Mouse (Mus musculus) forebrain, postnatal 0 days (tissue): ENCODE results near the gene Ccl27b. TPM values are rescaled to one million over a fixed set of nuclear protein-coding genes. Genes with fewer than 3 reads are reported as not detected.
A peak's percentile ranks its signal among the peaks of the same experiment; 100 is the strongest.
"Not testable (repeated sequence)": the region's sequence is repeated elsewhere in the genome, so short reads cannot be mapped to it uniquely, and the experiment has no call there.

Experiments used
- ATAC-seq: fragments of 200-750 bp; cut with Nextera tagmentation; 2 replicates; pipeline ENCODE4 v1.8.0; 2017; ENCODE audit warnings: mild to moderate bottlenecking, moderate library complexity
- DNase-seq: peaks from one replicate; pipeline ENCODE4 v3.0.0-alpha.2; 2015
- H3K27ac ChIP-seq: fragments of 300-500 bp; sonication (generic); 2 replicates; pipeline ENCODE4 v1.5.1; 2014; ENCODE audit warnings: low read depth, mild to moderate bottlenecking, antibody characterized with exemption, low read length, moderate library complexity, mixed read lengths
- H3K27me3 ChIP-seq: fragments of 300-500 bp; sonication (generic); 2 replicates; pipeline ENCODE4 v1.6.1; 2014; ENCODE audit warnings: mild to moderate bottlenecking, low read length, mixed read lengths; ENCODE audit not compliant: insufficient read depth
- H3K36me3 ChIP-seq: fragments of 300-500 bp; sonication (generic); 2 replicates; pipeline ENCODE4 v1.6.1; 2014; ENCODE audit warnings: mild to moderate bottlenecking, moderate library complexity; ENCODE audit not compliant: insufficient read depth
- H3K4me1 ChIP-seq: fragments of 300-500 bp; sonication (generic); 2 replicates; pipeline ENCODE4 v1.6.1; 2014; ENCODE audit warnings: antibody characterized with exemption; ENCODE audit not compliant: insufficient read depth
- H3K4me2 ChIP-seq: fragments of 300-500 bp; sonication (generic); 2 replicates; pipeline ENCODE4 v1.6.1; 2014; ENCODE audit warnings: low read depth, mild to moderate bottlenecking, moderate library complexity
- H3K4me3 ChIP-seq: fragments of 300-500 bp; sonication (generic); 2 replicates; pipeline ENCODE4 v1.5.1; 2014; ENCODE audit warnings: low read depth, low read length, mixed read lengths
- H3K9ac ChIP-seq: fragments of 300-500 bp; sonication (generic); 2 replicates; pipeline ENCODE4 v1.6.1; 2014; ENCODE audit warnings: mild to moderate bottlenecking
- H3K9me3 ChIP-seq: fragments of 300-500 bp; sonication (generic); 2 replicates; pipeline ENCODE4 v1.6.1; 2016; ENCODE audit warnings: low read length
- WGBS: fragments of 180-500 bp; shearing (Covaris S2); extraction: QIAGEN DNeasy Blood & Tissue Kit; methylation state at CpG from one replicate; pipeline ENCODE4 v1.1.7; 2014; 5-methylcytosine and 5-hydroxymethylcytosine counted together
- polyA plus RNA-seq: library from polyadenylated mRNA; unstranded; fragments of >200 nt; fragmentation: Nextera tagmentation; extraction: Ambion mirVana; gene quantifications from 2 replicates; pipeline ENCODE4 v1.2.1, GENCODE M21; 2015
- total RNA-seq: library from RNA; depleted of rRNA; stranded (reverse); fragments of >200 nt; gene quantifications from 2 replicates; pipeline ENCODE4 v1.2.3, GENCODE M21; 2014; rRNA removed

The Ccl27b gene
- total RNA-seq, result not detected in 2 replicates
- polyA plus RNA-seq, result not detected in 2 replicates

- not testable (repeated sequence) for H3K36me3 ChIP-seq, H3K27me3 ChIP-seq, H3K4me2 ChIP-seq, H3K27ac ChIP-seq, H3K9me3 ChIP-seq, ATAC-seq, DNase-seq, H3K4me1 ChIP-seq, H3K9ac ChIP-seq, H3K4me3 ChIP-seq
- no CpG with 5 or more reads among the region's 9 CpGs for WGBS
Measured at GRCm38 (mm10) chr4:42654951-42655350, at the start of gene Ccl27b. Gene Ccl27b, plus strand, starts transcription at chr4:42655251.

GRCm38 (mm10) chr4:42611895-42612294 is 43.2 kb upstream of the Ccl27b start, which contains the start of gene Gm10591:
Gene Gm10591, plus strand, starts transcription at chr4:42612195.
- not testable (repeated sequence) for ATAC-seq, H3K27me3 ChIP-seq, H3K4me2 ChIP-seq, H3K4me3 ChIP-seq, H3K36me3 ChIP-seq, H3K9ac ChIP-seq, DNase-seq, H3K9me3 ChIP-seq, H3K27ac ChIP-seq, H3K4me1 ChIP-seq
- no CpG with 5 or more reads among the region's 5 CpGs for WGBS

DNA sequence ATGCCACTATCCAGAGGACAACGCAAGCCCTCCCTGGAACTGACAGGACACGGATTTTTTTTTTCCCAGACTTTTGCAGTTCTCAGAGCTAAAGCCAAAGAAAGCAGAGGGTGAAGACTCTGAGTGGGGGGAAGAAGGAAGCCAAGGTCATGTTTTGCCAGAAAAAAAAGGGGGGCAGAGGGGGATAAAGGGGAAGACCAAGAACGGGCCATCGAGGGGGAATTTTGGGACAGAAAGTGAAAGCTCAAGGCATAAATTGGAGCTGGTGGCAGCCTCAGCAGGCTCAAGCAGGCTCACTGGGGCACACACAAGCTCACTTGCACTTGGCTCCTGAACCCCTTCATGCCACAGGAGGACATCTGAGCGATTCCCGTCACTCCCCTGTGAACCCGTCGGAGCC is 25.6 kb upstream of the Ccl27b start, which contains the start of gene Gm2564:
Gm2564 (plus strand) TSS at position 301 of the 400 bp plus-strand sequence.
- H3K4me3 ChIP-seq, ATAC-seq, H3K4me2 ChIP-seq, DNase-seq, H3K9me3 ChIP-seq, H3K9ac ChIP-seq, H3K27me3 ChIP-seq, H3K4me1 ChIP-seq, H3K36me3 ChIP-seq, H3K27ac ChIP-seq: not testable (repeated sequence)
- WGBS, result no CpG with 5 or more reads among the region's 8 CpGs

DNA sequence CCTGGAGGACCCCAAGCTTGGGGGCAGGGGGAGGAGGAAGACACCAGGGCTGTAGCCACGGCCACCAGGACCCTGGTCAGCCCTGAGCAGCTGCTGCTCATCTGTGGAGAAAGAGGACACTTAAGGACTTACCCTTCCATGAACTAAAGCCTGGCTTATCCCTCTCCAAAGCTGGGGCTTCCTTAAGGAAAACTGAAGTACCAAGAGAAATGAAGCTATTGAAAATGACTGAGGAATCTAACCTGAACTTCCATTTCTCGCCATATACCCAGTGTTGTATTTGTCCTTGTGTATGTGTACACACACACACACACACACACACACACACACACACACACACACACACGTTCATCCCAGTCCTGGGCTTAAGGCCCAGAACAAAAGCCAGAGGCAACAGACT is 6.7 kb downstream of the Ccl27b start, which contains the start of gene Il11ra2:
Il11ra2 (minus strand) TSS at position 101 of the 400 bp plus-strand sequence.
- H3K9me3 ChIP-seq, H3K36me3 ChIP-seq, H3K9ac ChIP-seq, ATAC-seq, H3K4me1 ChIP-seq, DNase-seq, H3K4me3 ChIP-seq, H3K27ac ChIP-seq, H3K27me3 ChIP-seq, H3K4me2 ChIP-seq: not testable (repeated sequence)
- no CpG with 5 or more reads among the region's 3 CpGs for WGBS

- not testable (repeated sequence) for H3K4me1 ChIP-seq, H3K27ac ChIP-seq, H3K27me3 ChIP-seq, H3K4me2 ChIP-seq, DNase-seq, H3K9ac ChIP-seq, H3K36me3 ChIP-seq, H3K9me3 ChIP-seq, ATAC-seq, H3K4me3 ChIP-seq
- no CpG with 5 or more reads among the region's 4 CpGs for WGBS
Measured at GRCm38 (mm10) chr4:42675415-42675814, 20.4 kb downstream of the Ccl27b start.

- H3K4me2 ChIP-seq, H3K27ac ChIP-seq, H3K9me3 ChIP-seq, H3K27me3 ChIP-seq, ATAC-seq, H3K4me1 ChIP-seq, H3K9ac ChIP-seq, H3K4me3 ChIP-seq, DNase-seq, H3K36me3 ChIP-seq: not testable (repeated sequence)
- WGBS, result no CpG with 5 or more reads among the region's 7 CpGs
Measured at GRCm38 (mm10) chr4:42679365-42679764, 24.3 kb downstream of the Ccl27b start.

- H3K4me3 ChIP-seq, H3K9ac ChIP-seq, H3K27me3 ChIP-seq, DNase-seq, H3K27ac ChIP-seq, H3K4me2 ChIP-seq, H3K4me1 ChIP-seq, H3K9me3 ChIP-seq, H3K36me3 ChIP-seq: not testable (repeated sequence)
- ATAC-seq, result peak; percentile 45; the same call in 1 of the 2 replicates
- no CpG with 5 or more reads among the region's 32 CpGs for WGBS
Measured at GRCm38 (mm10) chr4:42680374-42681356, 25.6 kb downstream of the Ccl27b start.

DNA sequence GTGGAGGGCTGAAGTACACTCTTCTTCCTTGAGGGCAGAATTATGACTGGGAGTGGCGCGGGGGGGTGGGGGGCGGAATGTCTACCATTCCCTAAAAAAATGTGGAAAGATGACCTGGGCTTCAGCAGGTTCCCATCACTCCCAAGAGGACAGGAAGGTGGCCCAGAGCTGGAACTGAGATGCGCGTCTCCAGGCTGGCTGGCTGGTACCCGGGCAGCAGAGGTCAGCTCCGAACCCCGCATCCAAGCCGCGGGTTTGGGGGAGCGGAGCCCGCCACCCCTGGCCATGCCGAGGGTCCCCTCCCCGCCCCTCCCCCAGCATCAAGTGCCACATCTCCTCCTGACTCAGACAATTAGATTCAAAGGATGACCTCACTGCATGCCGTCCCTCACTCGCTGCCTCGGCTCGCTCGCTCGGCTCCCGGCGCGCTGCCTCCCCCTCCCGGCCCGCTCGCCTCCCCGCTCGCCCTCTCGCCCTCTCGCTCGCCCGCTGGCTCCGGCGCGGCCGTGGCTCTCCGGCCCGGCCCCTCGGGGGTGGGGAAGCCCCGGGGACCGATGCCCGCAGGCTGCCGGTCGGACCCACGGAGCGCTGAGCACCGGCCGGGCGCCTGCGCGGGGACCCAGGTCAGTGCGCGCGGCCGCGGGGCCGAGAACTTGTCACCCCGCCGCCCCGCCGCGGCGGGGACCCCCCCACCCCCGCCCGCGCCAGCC is 26.6 kb downstream of the Ccl27b start:
- DNase-seq, result not testable (repeated sequence)

DNA sequence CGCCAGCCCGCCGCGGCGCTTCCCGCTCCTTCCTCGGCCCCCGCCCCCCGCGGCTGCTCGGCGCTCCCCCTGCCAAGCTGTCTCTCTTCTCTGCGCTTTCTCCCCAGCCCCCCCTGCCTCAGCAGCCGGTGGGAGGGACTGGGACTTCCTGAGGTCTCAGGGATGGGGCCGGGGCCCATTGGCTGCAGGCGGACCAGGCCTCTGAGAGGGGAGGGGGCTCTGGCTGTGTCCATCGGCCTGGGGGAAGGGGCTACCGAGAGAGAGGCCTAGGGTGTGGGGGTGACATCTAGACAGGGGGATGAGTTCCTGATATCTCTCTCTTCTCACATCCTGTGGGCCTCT is 27.1 kb downstream of the Ccl27b start:
- not testable (repeated sequence) for H3K27me3 ChIP-seq, DNase-seq, H3K36me3 ChIP-seq, H3K4me2 ChIP-seq, H3K4me3 ChIP-seq, H3K9ac ChIP-seq, H3K27ac ChIP-seq, H3K4me1 ChIP-seq, H3K9me3 ChIP-seq
- ATAC-seq, result peak; percentile 82
- no CpG with 5 or more reads among the region's 18 CpGs for WGBS

More for the DNA sequence above, 26.6 kb downstream of the Ccl27b start:
- H3K4me2 ChIP-seq, H3K36me3 ChIP-seq, H3K9me3 ChIP-seq, H3K9ac ChIP-seq, H3K27me3 ChIP-seq, H3K4me3 ChIP-seq, H3K4me1 ChIP-seq, H3K27ac ChIP-seq: not testable (repeated sequence)
- ATAC-seq, result peak; percentile 78
- no CpG with 5 or more reads among the region's 66 CpGs for WGBS
